Mouse (Mus musculus) neural tube, embryonic 10.5 days (tissue): Measurements from ENCODE around the gene Mboat1.
A peak's percentile ranks its signal among the peaks of the same experiment; 100 is the strongest.

ENCODE experiments used
- DNase-seq: peaks from one replicate; pipeline ENCODE4 v3.0.0-alpha.2; 2017; ENCODE audit warnings: low spot score; ENCODE audit errors: extremely low spot score

The Mboat1 gene

GRCm38 (mm10) chr13:30250341-30250905, 114.1 kb downstream of the Mboat1 start:
- no peak for DNase-seq

- DNase-seq: no peak
These were observed 115.1 kb downstream of the Mboat1 start for GRCm38 (mm10) chr13:30251431-30251830.

- no peak for DNase-seq
These were observed 116.4 kb downstream of the Mboat1 start for GRCm38 (mm10) chr13:30252692-30253091.

- no peak for DNase-seq
These were observed 117.5 kb downstream of the Mboat1 start for GRCm38 (mm10) chr13:30253636-30254264.

GRCm38 (mm10) chr13:30254421-30254820, 118.1 kb downstream of the Mboat1 start:
- no peak for DNase-seq

GRCm38 (mm10) chr13:30258802-30259201, 122.5 kb downstream of the Mboat1 start:
- no peak for DNase-seq

- no peak for DNase-seq
These were observed 123.0 kb downstream of the Mboat1 start for GRCm38 (mm10) chr13:30259326-30259725.

- peak; percentile 75 for DNase-seq
These were observed 123.7 kb downstream of the Mboat1 start for GRCm38 (mm10) chr13:30259912-30260560.

GRCm38 (mm10) chr13:30263681-30264080, 127.4 kb downstream of the Mboat1 start:
- no peak for DNase-seq

- DNase-seq: no peak
These were observed 128.0 kb downstream of the Mboat1 start for GRCm38 (mm10) chr13:30264303-30264702.

- no peak for DNase-seq
These were observed 128.5 kb downstream of the Mboat1 start for GRCm38 (mm10) chr13:30264765-30265164.

- no peak for DNase-seq
These were observed 129.7 kb downstream of the Mboat1 start for GRCm38 (mm10) chr13:30266036-30266435.

GRCm38 (mm10) chr13:30272040-30272686, 135.9 kb downstream of the Mboat1 start:
- DNase-seq: peak; percentile 48
